Mouse (Mus musculus): ENCODE measurements around the gene Krt6a.

Krt6a gene

DNA sequence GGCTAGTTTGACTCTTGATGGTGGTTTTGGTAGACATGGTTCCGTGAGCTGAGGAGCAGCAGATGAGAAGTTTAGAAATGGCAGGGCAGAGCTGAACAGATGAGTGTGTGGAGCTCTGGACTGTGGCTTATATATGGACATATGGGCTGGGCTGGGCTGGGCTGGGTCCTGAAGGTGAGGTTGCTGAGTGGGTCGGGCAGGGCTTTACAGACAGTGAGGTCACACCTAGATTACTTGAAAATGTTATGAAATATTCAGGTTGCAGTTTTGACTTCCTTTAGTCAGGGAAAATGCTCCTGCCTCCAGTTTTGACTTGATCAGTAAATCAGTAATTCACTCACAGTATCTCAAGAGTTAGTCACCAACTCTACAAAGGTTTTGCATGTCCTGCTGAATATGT lies 13.9 kb downstream of the Krt6a start, which contains the start of gene Krt6b:
TSS of gene Krt6b (minus strand) at position 101 of the 400 bp plus-strand sequence.
- TF ChIP-seq GATA4 (IDR thresholded peaks at IDR 0.05; ENCODE audit: insufficient replicate concordance, low read length), result no peak

- no peak for TF ChIP-seq GATA4 (IDR thresholded peaks at IDR 0.05; ENCODE audit: insufficient replicate concordance, low read length)
Measured at GRCm38 (mm10) chr15:101675978-101676377, 18.1 kb downstream of the Krt6a start.

DNA sequence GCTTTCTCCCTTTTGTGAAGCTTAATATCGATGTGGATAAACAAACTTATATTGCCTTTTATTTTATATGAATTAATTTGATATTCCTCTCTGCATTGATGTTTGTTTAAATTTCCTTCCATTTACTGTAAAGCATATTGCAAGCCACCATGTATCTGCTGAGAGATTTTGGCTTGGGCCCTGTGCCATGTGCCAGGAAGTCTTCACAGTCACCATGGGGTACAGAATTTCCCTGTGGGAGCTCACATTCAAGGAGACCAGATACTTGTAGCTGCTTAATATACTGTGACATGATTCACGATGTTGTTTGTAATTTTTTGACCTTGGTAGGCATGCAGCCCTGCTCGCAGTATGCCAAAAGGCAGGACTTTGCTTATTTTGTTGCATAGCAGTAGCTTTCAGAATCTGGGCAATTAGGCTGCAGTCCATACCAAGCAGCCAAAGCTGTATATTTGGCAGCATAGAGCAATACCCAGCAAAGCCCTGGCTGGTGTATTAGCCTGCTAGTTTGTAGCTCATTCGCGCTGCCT lies 41.3 kb downstream of the Krt6a start:
- no peak for TF ChIP-seq GATA4 (IDR thresholded peaks at IDR 0.05; ENCODE audit: insufficient replicate concordance, low read length)

DNA sequence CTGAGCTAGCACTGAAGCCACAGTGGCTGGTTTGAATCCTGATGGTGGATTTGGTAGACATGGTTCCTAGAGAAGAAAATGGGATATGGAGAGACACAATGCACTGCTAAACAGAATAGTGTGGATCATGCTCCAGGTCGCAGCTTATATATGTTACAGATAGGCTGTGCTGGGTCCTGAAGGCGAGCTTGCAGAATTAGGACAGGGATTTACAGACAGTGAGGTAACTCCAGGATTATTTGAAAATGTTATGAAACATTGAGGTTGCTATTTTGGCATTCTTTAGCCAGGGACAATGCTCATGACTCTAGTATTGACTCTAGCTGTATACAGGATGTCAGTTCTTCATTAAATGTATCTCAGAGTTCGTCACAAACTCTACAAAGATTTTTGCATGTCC lies 46.8 kb downstream of the Krt6a start, which contains the start of gene Gm5478:
TSS of gene Gm5478 (minus strand) at position 101 of the 400 bp plus-strand sequence.
- TF ChIP-seq GATA4 (IDR thresholded peaks at IDR 0.05; ENCODE audit: insufficient replicate concordance, low read length), result no peak

Data from liver, adult (tissue).